Mouse (Mus musculus): ENCODE measurements around the gene 4933421I07Rik. TPM values are rescaled to one million over a fixed set of nuclear protein-coding genes. Genes with fewer than 3 reads are reported as not detected.
A peak's percentile ranks its signal among the peaks of the same experiment; 100 is the strongest.

Gene 4933421I07Rik
- polyA plus RNA-seq (2012; rRNA removed), result not detected in 2 replicates

- WGBS, result 63% methylated on average over 5 of the region's 5 CpGs
- no peak for TF ChIP-seq POLR2A (IDR thresholded peaks at IDR 0.05; ENCODE audit: borderline replicate concordance, extremely low read depth, low read depth, low read length)
- no peak for TF ChIP-seq CTCF (IDR thresholded peaks at IDR 0.05; ENCODE audit: insufficient read depth, low read length)
- DNase-seq, result no peak
These were observed at the start of gene 4933421I07Rik for GRCm38 (mm10) chr7:42447850-42448249. Gene 4933421I07Rik (minus strand): TSS chr7:42448120.

GRCm38 (mm10) chr7:42497356-42497755 lies 49.4 kb upstream of the 4933421I07Rik start:
- Histone ChIP-seq H3K4me1 (ENCODE audit: control insufficient read depth, insufficient read depth, low read length) (no peaks in the 10 kb centered on the region), H3K4me3 (replicated peaks; ENCODE audit: extremely low read depth, low read depth, low read length) (no peak overlapping the region)
- TF ChIP-seq POLR2A (IDR thresholded peaks at IDR 0.05; ENCODE audit: borderline replicate concordance, extremely low read depth, low read depth, low read length), result no peak
- TF ChIP-seq CTCF (IDR thresholded peaks at IDR 0.05; ENCODE audit: insufficient read depth, low read length), result no peak
- WGBS, result 94% methylated on average over 9 of the region's 9 CpGs
- no peak for DNase-seq

More at GRCm38 (mm10) chr7:42447850-42448249, at the start of gene 4933421I07Rik:
- H3K4me3 ChIP-seq (replicated peaks; ENCODE audit: extremely low read depth, low read depth, low read length), result no peak within 1 kb of the TSS
- no peaks in the 10 kb centered on the region for H3K4me1 ChIP-seq (ENCODE audit: control insufficient read depth, insufficient read depth, low read length)

GRCm38 (mm10) chr7:42496202-42496601 lies 48.3 kb upstream of the 4933421I07Rik start:
- WGBS, result 92% methylated on average over 1 of the region's 1 CpGs
- H3K4me1 ChIP-seq (ENCODE audit: control insufficient read depth, insufficient read depth, low read length), result no peaks in the 10 kb centered on the region
- TF ChIP-seq POLR2A (IDR thresholded peaks at IDR 0.05; ENCODE audit: borderline replicate concordance, extremely low read depth, low read depth, low read length), result no peak
- no peak for TF ChIP-seq CTCF (IDR thresholded peaks at IDR 0.05; ENCODE audit: insufficient read depth, low read length)
- no peak overlapping the region for H3K4me3 ChIP-seq (replicated peaks; ENCODE audit: extremely low read depth, low read depth, low read length)
- DNase-seq, result no peak

- Histone ChIP-seq H3K4me3 (replicated peaks; ENCODE audit: extremely low read depth, low read depth, low read length) (no peak overlapping the region), H3K4me1 (ENCODE audit: control insufficient read depth, insufficient read depth, low read length) (no peaks in the 10 kb centered on the region)
- WGBS, result 79% methylated on average over 5 of the region's 5 CpGs
- DNase-seq, result no peak
- TF ChIP-seq POLR2A (IDR thresholded peaks at IDR 0.05; ENCODE audit: borderline replicate concordance, extremely low read depth, low read depth, low read length), result no peak
These were observed 42.9 kb upstream of the 4933421I07Rik start for GRCm38 (mm10) chr7:42490859-42491258.

GRCm38 (mm10) chr7:42490358-42490757 lies 42.4 kb upstream of the 4933421I07Rik start:
- TF ChIP-seq CTCF (IDR thresholded peaks at IDR 0.05; ENCODE audit: insufficient read depth, low read length) (no peak), POLR2A (IDR thresholded peaks at IDR 0.05; ENCODE audit: borderline replicate concordance, extremely low read depth, low read depth, low read length) (no peak)
- WGBS, result 83% methylated on average over 4 of the region's 4 CpGs

GRCm38 (mm10) chr7:42454640-42455039 lies 6.7 kb upstream of the 4933421I07Rik start:
- whole genome bisulfite sequencing, result 62% methylated on average over 4 of the region's 4 CpGs
- TF ChIP-seq CTCF (IDR thresholded peaks at IDR 0.05; ENCODE audit: insufficient read depth, low read length), result no peak
- TF ChIP-seq POLR2A (IDR thresholded peaks at IDR 0.05; ENCODE audit: borderline replicate concordance, extremely low read depth, low read depth, low read length), result no peak
- DNase-seq, result no peak
- Histone ChIP-seq H3K4me3 (replicated peaks; ENCODE audit: extremely low read depth, low read depth, low read length) (no peak overlapping the region), H3K4me1 (ENCODE audit: control insufficient read depth, insufficient read depth, low read length) (no peaks in the 10 kb centered on the region)

More at GRCm38 (mm10) chr7:42490358-42490757, 42.4 kb upstream of the 4933421I07Rik start:
- no peak for DNase-seq
- no peak overlapping the region for H3K4me3 ChIP-seq (replicated peaks; ENCODE audit: extremely low read depth, low read depth, low read length)
- H3K4me1 ChIP-seq (ENCODE audit: control insufficient read depth, insufficient read depth, low read length), result no peaks in the 10 kb centered on the region

GRCm38 (mm10) chr7:42450618-42451017 lies 2.7 kb upstream of the 4933421I07Rik start:
- Histone ChIP-seq H3K4me3 (replicated peaks; ENCODE audit: extremely low read depth, low read depth, low read length) (no peak overlapping the region), H3K4me1 (ENCODE audit: control insufficient read depth, insufficient read depth, low read length) (no peaks in the 10 kb centered on the region)
- peak; percentile 58 for TF ChIP-seq CTCF (IDR thresholded peaks at IDR 0.05; ENCODE audit: insufficient read depth, low read length)
- no peak for TF ChIP-seq POLR2A (IDR thresholded peaks at IDR 0.05; ENCODE audit: borderline replicate concordance, extremely low read depth, low read depth, low read length)
- DNase-seq, result no peak
- WGBS, result 34% methylated on average over 3 of the region's 3 CpGs

- WGBS, result 82% methylated on average over 9 of the region's 9 CpGs
These were observed 568 bp downstream of the 4933421I07Rik start for GRCm38 (mm10) chr7:42447352-42447751.

More at GRCm38 (mm10) chr7:42447352-42447751, 568 bp downstream of the 4933421I07Rik start:
- TF ChIP-seq CTCF (IDR thresholded peaks at IDR 0.05; ENCODE audit: insufficient read depth, low read length) (no peak), POLR2A (IDR thresholded peaks at IDR 0.05; ENCODE audit: borderline replicate concordance, extremely low read depth, low read depth, low read length) (no peak)
- Histone ChIP-seq H3K4me1 (ENCODE audit: control insufficient read depth, insufficient read depth, low read length) (no peaks in the 10 kb centered on the region), H3K4me3 (replicated peaks; ENCODE audit: extremely low read depth, low read depth, low read length) (no peak overlapping the region)
- no peak for DNase-seq

Other genes starting within 250 kb of the 4933421I07Rik start
- gene Vmn2r61, start 188.1 kb downstream of the 4933421I07Rik start, polyA plus RNA-seq (2012; rRNA removed), result not detected in 2 replicates
- 4.2 and 4.9 TPM in 2 replicates for gene Zfp141, start 57.6 kb upstream of the 4933421I07Rik start, polyA plus RNA-seq (2012; rRNA removed)
- gene Gm21028, start 130.5 kb upstream of the 4933421I07Rik start, polyA plus RNA-seq (2012; rRNA removed), result not detected in 2 replicates
- 0.13 TPM in 1 of 2 replicates, not detected in the other for gene Zfp977, start 144.4 kb upstream of the 4933421I07Rik start, polyA plus RNA-seq (2012; rRNA removed)
- 0.33 and 0.53 TPM in 2 replicates for gene Zfp976, start 194.5 kb upstream of the 4933421I07Rik start, polyA plus RNA-seq (2012; rRNA removed)
- gene Zfp975, start 244.6 kb upstream of the 4933421I07Rik start, polyA plus RNA-seq (2012; rRNA removed), result 0.33 and 0.46 TPM in 2 replicates